Mouse (Mus musculus) right cerebral cortex, postnatal 4 days (tissue): ENCODE measurements around the gene Gm11239.
"Not testable (repeated sequence)": the region's sequence is repeated elsewhere in the genome, so short reads cannot be mapped to it uniquely, and the experiment has no call there.

Experiments used
- DNase-seq: peaks from one replicate; pipeline ENCODE4 v3.0.0-alpha.2; 2022

Gm11239 gene

DNA sequence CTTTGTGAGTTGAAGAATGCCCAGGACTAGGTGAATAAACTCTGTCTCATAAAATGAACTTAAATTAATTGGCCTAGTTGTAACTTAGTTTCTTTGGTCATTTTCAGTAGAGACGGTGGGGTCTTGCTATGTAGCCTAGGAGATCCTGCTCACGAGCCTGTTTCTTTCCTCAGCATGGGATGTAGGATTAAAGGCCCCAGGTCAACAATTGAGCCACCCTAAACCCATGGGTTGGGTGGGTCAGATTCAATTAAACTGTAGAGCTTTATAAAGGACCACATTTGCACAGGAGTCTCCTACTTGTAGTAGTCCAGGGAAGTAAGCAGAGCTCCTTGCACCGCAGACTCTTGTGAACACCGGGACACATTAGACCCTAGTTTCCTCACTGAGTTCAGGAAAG is at the start of gene Gm11239:
Gene Gm11239, plus strand, starts transcription at position 301 of the 400 bp plus-strand sequence.
- not testable (repeated sequence) for DNase-seq

DNA sequence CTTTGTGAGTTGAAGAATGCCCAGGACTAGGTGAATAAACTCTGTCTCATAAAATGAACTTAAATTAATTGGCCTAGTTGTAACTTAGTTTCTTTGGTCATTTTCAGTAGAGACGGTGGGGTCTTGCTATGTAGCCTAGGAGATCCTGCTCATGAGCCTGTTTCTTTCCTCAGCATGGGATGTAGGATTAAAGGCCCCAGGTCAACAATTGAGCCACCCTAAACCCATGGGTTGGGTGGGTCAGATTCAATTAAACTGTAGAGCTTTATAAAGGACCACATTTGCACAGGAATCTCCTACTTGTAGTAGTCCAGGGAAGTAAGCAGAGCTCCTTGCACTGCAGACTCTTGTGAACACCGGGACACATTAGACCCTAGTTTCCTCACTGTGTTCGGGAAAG is 45.5 kb upstream of the Gm11239 start, which contains the start of gene Gm11237:
Gene Gm11237, plus strand, starts transcription at position 301 of the 400 bp plus-strand sequence.
- DNase-seq: not testable (repeated sequence)

GRCm38 (mm10) chr4:73637821-73638220 is 30.3 kb upstream of the Gm11239 start, which contains the start of gene Gm11236:
Gene Gm11236, plus strand, starts transcription at chr4:73638121.
- DNase-seq: not testable (repeated sequence)

DNA sequence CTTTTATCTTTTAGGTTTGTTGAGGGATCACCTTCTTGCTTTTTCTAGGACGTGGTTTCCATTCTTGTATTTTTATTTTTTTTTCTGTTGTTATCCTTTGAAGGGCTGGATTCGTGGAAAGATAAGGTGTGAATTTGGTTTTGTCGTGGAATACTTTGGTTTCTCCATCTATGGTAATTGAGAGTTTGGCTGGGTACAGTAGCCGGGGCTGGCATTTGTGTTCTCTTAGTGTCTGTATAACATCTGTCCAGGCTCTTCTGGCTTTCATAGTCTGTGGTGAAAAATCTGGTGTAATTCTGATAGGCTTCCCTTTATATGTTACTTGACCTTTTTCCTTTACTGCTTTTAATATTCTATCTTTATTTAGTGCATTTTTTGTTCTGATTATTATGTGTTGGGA is 6.3 kb upstream of the Gm11239 start:
- DNase-seq: peak; percentile 1

GRCm38 (mm10) chr4:73683216-73683615 is 15.1 kb downstream of the Gm11239 start, which contains the start of gene Gm428:
Gene Gm428, plus strand, starts transcription at chr4:73683516.
- not testable (repeated sequence) for DNase-seq

GRCm38 (mm10) chr4:73718761-73719160 is 50.6 kb downstream of the Gm11239 start:
- no peak for DNase-seq

DNA sequence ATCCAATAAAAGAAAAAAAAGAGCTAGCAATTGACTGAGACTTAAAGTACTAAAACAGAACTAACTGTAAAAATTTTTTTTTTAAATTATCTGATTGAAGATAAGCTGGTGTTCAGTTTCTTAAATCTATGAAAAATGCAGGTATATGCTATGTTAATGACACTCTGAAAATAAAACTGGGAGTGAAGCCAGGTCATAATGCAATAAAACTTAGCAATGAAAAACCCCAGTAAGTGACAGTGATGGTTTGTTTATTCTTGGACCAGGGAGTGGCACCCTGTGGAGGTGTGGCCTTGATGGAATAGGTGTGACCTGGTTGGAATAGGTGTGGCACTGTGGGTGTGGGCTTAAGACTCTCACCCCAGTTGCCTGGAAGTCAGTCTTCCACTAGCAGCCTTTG is 51.7 kb downstream of the Gm11239 start:
- DNase-seq: no peak
